Mouse (Mus musculus) layer of hippocampus, adult 2 months (tissue): ENCODE results near the gene Mstn. TPM values are rescaled to one million over a fixed set of nuclear protein-coding genes. Genes with fewer than 3 reads are reported as not detected.

ENCODE experiments used
- DNase-seq, 2 experiments: peaks; one replicate each; pipeline ENCODE4 v3.0.0; 2022; ENCODE audit warnings: low spot score in 2 of 2
- H3K27ac ChIP-seq: fragments of 200-600 bp; 2 replicates; pipeline ENCODE4 v1.8.1; 2022
- H3K4me3 ChIP-seq: fragments of 200-600 bp; 2 replicates; pipeline ENCODE4 v1.8.1; 2022; ENCODE audit warnings: mild to moderate bottlenecking
- CTCF ChIP-seq: fragments of 200-600 bp; conservative IDR thresholded peaks from 2 replicates; pipeline ENCODE4 v1.8.1; 2022; ENCODE audit warnings: antibody characterized with exemption, mild to moderate bottlenecking, moderate library complexity
- total RNA-seq, 2 experiments: library from RNA; stranded (reverse); gene quantifications; 2 replicates each; pipeline ENCODE4 v1.2.3; 2021

Mstn gene
- total RNA-seq, 2 experiments from 2014 or later: 0.69 to 0.83 TPM

- no peak for TF ChIP-seq CTCF
Observed at GRCm38 (mm10) chr1:53063921-53064320, 2.5 kb downstream of the Mstn start.

GRCm38 (mm10) chr1:53069726-53070514, 8.5 kb downstream of the Mstn start:
- TF ChIP-seq CTCF: no peak
- DNase-seq: no peak
- Histone ChIP-seq H3K4me3 (no peak overlapping the region), H3K27ac (no peak overlapping the region)

More at GRCm38 (mm10) chr1:53063921-53064320, 2.5 kb downstream of the Mstn start:
- no peak overlapping the region for H3K27ac ChIP-seq
- H3K4me3 ChIP-seq: no peak overlapping the region
- no peak for DNase-seq

GRCm38 (mm10) chr1:53070664-53071175, 9.3 kb downstream of the Mstn start:
- Histone ChIP-seq H3K27ac (no peak overlapping the region), H3K4me3 (no peak overlapping the region)
- DNase-seq: no peak
- TF ChIP-seq CTCF: no peak

- Histone ChIP-seq H3K27ac (no peak overlapping the region), H3K4me3 (no peak overlapping the region)
- no peak for TF ChIP-seq CTCF
- no peak for DNase-seq
Observed at GRCm38 (mm10) chr1:53076656-53077055, 15.2 kb downstream of the Mstn start.

GRCm38 (mm10) chr1:53079876-53080275, 18.4 kb downstream of the Mstn start:
- no peak overlapping the region for H3K27ac ChIP-seq
- H3K4me3 ChIP-seq: no peak overlapping the region
- no peak for TF ChIP-seq CTCF
- DNase-seq: no peak

- H3K27ac ChIP-seq: no peak overlapping the region
- no peak for TF ChIP-seq CTCF
- DNase-seq: no peak
Observed at GRCm38 (mm10) chr1:53080603-53081002, 19.2 kb downstream of the Mstn start.

GRCm38 (mm10) chr1:53085256-53085655, 23.8 kb downstream of the Mstn start:
- Histone ChIP-seq H3K4me3 (no peak overlapping the region), H3K27ac (no peak overlapping the region)
- TF ChIP-seq CTCF: no peak
- no peak for DNase-seq

More at GRCm38 (mm10) chr1:53080603-53081002, 19.2 kb downstream of the Mstn start:
- H3K4me3 ChIP-seq: no peak overlapping the region

GRCm38 (mm10) chr1:53085991-53086390, 24.6 kb downstream of the Mstn start:
- no peak for DNase-seq
- H3K27ac ChIP-seq: no peak overlapping the region
- TF ChIP-seq CTCF: no peak
- no peak overlapping the region for H3K4me3 ChIP-seq

GRCm38 (mm10) chr1:53093180-53093579, 31.7 kb downstream of the Mstn start:
- no peak overlapping the region for H3K4me3 ChIP-seq
- H3K27ac ChIP-seq: no peak overlapping the region
- no peak for DNase-seq
- peak; percentile 52 for TF ChIP-seq CTCF

- DNase-seq: no peak
- Histone ChIP-seq H3K27ac (no peak overlapping the region), H3K4me3 (no peak overlapping the region)
- TF ChIP-seq CTCF: no peak
Observed at GRCm38 (mm10) chr1:53110561-53110960, 49.1 kb downstream of the Mstn start.

Other genes with a start within 250 kb of the Mstn start
- gene Inpp1, start 244.0 kb upstream of the Mstn start, total RNA-seq: 10 to 100 TPM; 37.9 to 39.0 TPM
- gene Hibch, start 216.7 kb upstream of the Mstn start, total RNA-seq: 10 to 100 TPM; 17.4 to 18.0 TPM
- 1 to 10 TPM; 7.8 to 7.9 TPM for gene 1700019D03Rik, start 41.5 kb upstream of the Mstn start, total RNA-seq
- not detected for gene 1700019A02Rik, start 126.0 kb downstream of the Mstn start, total RNA-seq
- gene Pms1, start 235.4 kb downstream of the Mstn start, total RNA-seq: 10 to 100 TPM; 34.6 to 40.6 TPM
- 1 to 10 TPM; 7.1 to 9.2 TPM for gene Ormdl1, start 235.5 kb downstream of the Mstn start, total RNA-seq
- gene Gm28778, start 235.5 kb downstream of the Mstn start, total RNA-seq: 1 to 10 TPM in 1 of 2 experiments, not detected in 1; 1.1 TPM